Mouse (Mus musculus) E14TG2a.4 (cell line): ENCODE data around the gene Popdc2.

Source experiments
- CTCF ChIP-seq: conservative IDR thresholded peaks from 2 replicates; pipeline ENCODE4 v1.5.1; 2014; ENCODE audit warnings: low read length
- POU5F1 ChIP-seq: IDR thresholded peaks from 2 replicates; pipeline ENCODE4 v1.6.1; 2014; ENCODE audit warnings: low read length, borderline replicate concordance

- TF ChIP-seq CTCF (no peak), POU5F1 (no peak)
These were observed 23.7 kb downstream of the Popdc2 start for GRCm38 (mm10) chr16:38385700-38386099.
